Mouse (Mus musculus) heart, postnatal 0 days (tissue): ENCODE data around the gene Ccdc141.

Experiments
- CTCF ChIP-seq: IDR thresholded peaks from 2 replicates; pipeline ENCODE4 v1.5.1; 2016; ENCODE audit warnings: antibody characterized with exemption, control low read depth, low read depth
- EP300 ChIP-seq: IDR thresholded peaks from 2 replicates; pipeline ENCODE4 v1.6.1; 2016; ENCODE audit warnings: antibody characterized with exemption, low read depth

DNA sequence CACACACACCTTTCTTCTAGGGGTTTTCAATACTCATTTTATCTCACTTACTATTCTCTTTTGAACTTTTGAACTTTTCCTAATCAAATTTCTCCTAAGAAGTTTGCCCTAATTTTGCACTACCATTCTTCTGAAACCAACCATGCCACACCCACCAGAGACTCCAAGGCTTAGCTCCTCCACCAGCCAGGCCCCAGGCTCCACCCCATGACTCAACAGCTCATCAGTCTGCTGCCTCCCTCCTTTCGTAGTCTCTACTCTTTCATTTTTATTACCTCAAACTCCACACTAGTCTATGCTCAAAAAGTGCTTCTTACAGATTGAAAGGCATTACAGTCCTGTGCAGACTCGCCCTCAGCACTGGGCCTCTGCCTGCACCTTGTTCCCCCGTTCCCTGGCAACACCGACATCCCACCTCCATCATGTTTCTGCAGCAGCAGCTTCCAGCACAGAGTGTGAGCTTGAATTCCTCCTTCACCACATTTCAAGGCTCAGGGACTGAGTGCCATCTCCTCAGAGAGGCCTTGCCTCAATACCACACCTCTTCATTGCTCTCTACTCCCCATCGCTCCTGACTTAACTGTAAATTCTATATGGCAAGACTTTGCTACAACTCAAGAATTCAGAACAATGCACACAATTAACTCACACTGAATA, 30.6 kb upstream of the Ccdc141 start:
- TF ChIP-seq CTCF = no peak
- no peak for TF ChIP-seq EP300
